Mouse (Mus musculus): ENCODE measurements around the gene Olfr1314. TPM values are rescaled to one million over a fixed set of nuclear protein-coding genes. Genes with fewer than 3 reads are reported as not detected.

The Olfr1314 gene
- polyA plus RNA-seq (2012; ENCODE audit: insufficient read depth, low replicate concordance): not detected in 2 replicates

- Histone ChIP-seq H3K9me3 (no peaks in the 10 kb centered on the region), H3K27me3 (replicated peaks) (no peaks in the 10 kb centered on the region), H3K4me3 (replicated peaks) (no peak within 1 kb of the TSS), H3K36me3 (replicated peaks; ENCODE audit: low read length) (no peaks in the 10 kb centered on the region), H3K4me1 (no peaks in the 10 kb centered on the region)
- TF ChIP-seq FLI1 (IDR thresholded peaks at IDR 0.05; ENCODE audit: low read length): no peak
- TF ChIP-seq GATA1 (IDR thresholded peaks at IDR 0.05; ENCODE audit: borderline replicate concordance, low read length): no peak
Measured at GRCm38 (mm10) chr2:112096681-112097080, at the start of gene Olfr1314. Olfr1314 (minus strand) TSS chr2:112096781.

GRCm38 (mm10) chr2:112140029-112140428, 43.4 kb upstream of the Olfr1314 start, which contains the start of gene Olfr1317:
Olfr1317 (plus strand) TSS chr2:112140329.
- H3K9me3 ChIP-seq: no peaks in the 10 kb centered on the region
- TF ChIP-seq GATA1 (IDR thresholded peaks at IDR 0.05; ENCODE audit: borderline replicate concordance, low read length): no peak
- no peak for TF ChIP-seq FLI1 (IDR thresholded peaks at IDR 0.05; ENCODE audit: low read length)
- no peak within 1 kb of the TSS for H3K4me3 ChIP-seq (replicated peaks)
- no peaks in the 10 kb centered on the region for H3K36me3 ChIP-seq (replicated peaks; ENCODE audit: low read length)
- H3K27me3 ChIP-seq (replicated peaks): no peaks in the 10 kb centered on the region
- H3K4me1 ChIP-seq: no peaks in the 10 kb centered on the region

- Histone ChIP-seq H3K9me3 (no peaks in the 10 kb centered on the region), H3K4me3 (replicated peaks) (no peak within 1 kb of the TSS)
- no peak for TF ChIP-seq GATA1 (IDR thresholded peaks at IDR 0.05; ENCODE audit: borderline replicate concordance, low read length)
- TF ChIP-seq FLI1 (IDR thresholded peaks at IDR 0.05; ENCODE audit: low read length): no peak
Measured at GRCm38 (mm10) chr2:112134877-112135276, 38.3 kb upstream of the Olfr1314 start, which contains the start of gene Olfr1316. Olfr1316 (minus strand) TSS chr2:112134977.

GRCm38 (mm10) chr2:112115340-112115739, 18.8 kb upstream of the Olfr1314 start, which contains the start of gene Olfr1315-ps1:
Olfr1315-ps1 (minus strand) TSS chr2:112115440.
- Histone ChIP-seq H3K4me3 (replicated peaks) (no peak within 1 kb of the TSS), H3K4me1 (no peaks in the 10 kb centered on the region), H3K9me3 (no peaks in the 10 kb centered on the region), H3K36me3 (replicated peaks; ENCODE audit: low read length) (no peaks in the 10 kb centered on the region), H3K27me3 (replicated peaks) (no peaks in the 10 kb centered on the region)
- TF ChIP-seq GATA1 (IDR thresholded peaks at IDR 0.05; ENCODE audit: borderline replicate concordance, low read length) (no peak), FLI1 (IDR thresholded peaks at IDR 0.05; ENCODE audit: low read length) (no peak)

More at GRCm38 (mm10) chr2:112134877-112135276, 38.3 kb upstream of the Olfr1314 start, which contains the start of gene Olfr1316:
- H3K36me3 ChIP-seq (replicated peaks; ENCODE audit: low read length): no peaks in the 10 kb centered on the region
- no peaks in the 10 kb centered on the region for H3K27me3 ChIP-seq (replicated peaks)
- H3K4me1 ChIP-seq: no peaks in the 10 kb centered on the region

GRCm38 (mm10) chr2:112077743-112078142, 18.8 kb downstream of the Olfr1314 start, which contains the start of gene Olfr1313:
Olfr1313 (minus strand) TSS chr2:112077843.
- Histone ChIP-seq H3K4me1 (no peaks in the 10 kb centered on the region), H3K27me3 (replicated peaks) (no peaks in the 10 kb centered on the region), H3K4me3 (replicated peaks) (no peak within 1 kb of the TSS), H3K9me3 (no peaks in the 10 kb centered on the region), H3K36me3 (replicated peaks; ENCODE audit: low read length) (no peaks in the 10 kb centered on the region)
- TF ChIP-seq GATA1 (IDR thresholded peaks at IDR 0.05; ENCODE audit: borderline replicate concordance, low read length): no peak
- TF ChIP-seq FLI1 (IDR thresholded peaks at IDR 0.05; ENCODE audit: low read length): no peak

GRCm38 (mm10) chr2:112050138-112050537, 46.4 kb downstream of the Olfr1314 start, which contains the start of gene Olfr1312:
Olfr1312 (minus strand) TSS chr2:112050238.
- Histone ChIP-seq H3K36me3 (replicated peaks; ENCODE audit: low read length) (no peaks in the 10 kb centered on the region), H3K4me3 (replicated peaks) (no peak within 1 kb of the TSS), H3K27me3 (replicated peaks) (no peaks in the 10 kb centered on the region), H3K9me3 (no peaks in the 10 kb centered on the region), H3K4me1 (no peaks in the 10 kb centered on the region)
- TF ChIP-seq FLI1 (IDR thresholded peaks at IDR 0.05; ENCODE audit: low read length) (no peak), GATA1 (IDR thresholded peaks at IDR 0.05; ENCODE audit: borderline replicate concordance, low read length) (no peak)

Other genes starting within 250 kb of the Olfr1314 start
- gene Olfr1305, start 219.6 kb downstream of the Olfr1314 start, polyA plus RNA-seq (2012; ENCODE audit: insufficient read depth, low replicate concordance): not detected in 2 replicates
- gene Olfr1306, start 180.5 kb downstream of the Olfr1314 start, polyA plus RNA-seq (2012; ENCODE audit: insufficient read depth, low replicate concordance): not detected in 2 replicates
- gene Olfr1307, start 147.3 kb downstream of the Olfr1314 start, polyA plus RNA-seq (2012; ENCODE audit: insufficient read depth, low replicate concordance): 0.14 TPM in 1 of 2 replicates, not detected in the other
- gene Olfr1308, start 131.8 kb downstream of the Olfr1314 start, polyA plus RNA-seq (2012; ENCODE audit: insufficient read depth, low replicate concordance): not detected in 2 replicates
- not detected in 2 replicates for gene Olfr1309, start 106.5 kb downstream of the Olfr1314 start, polyA plus RNA-seq (2012; ENCODE audit: insufficient read depth, low replicate concordance)
- not detected in 2 replicates for gene Olfr1310, start 84.1 kb downstream of the Olfr1314 start, polyA plus RNA-seq (2012; ENCODE audit: insufficient read depth, low replicate concordance)
- not detected in 2 replicates for gene Olfr1311, start 72.4 kb downstream of the Olfr1314 start, polyA plus RNA-seq (2012; ENCODE audit: insufficient read depth, low replicate concordance)
- not detected in 2 replicates for gene Olfr1312, start 46.5 kb downstream of the Olfr1314 start, polyA plus RNA-seq (2012; ENCODE audit: insufficient read depth, low replicate concordance)
- gene Olfr1313, start 18.9 kb downstream of the Olfr1314 start, polyA plus RNA-seq (2012; ENCODE audit: insufficient read depth, low replicate concordance): not detected in 2 replicates
- not detected in 2 replicates for gene Olfr1315-ps1, start 18.7 kb upstream of the Olfr1314 start, polyA plus RNA-seq (2012; ENCODE audit: insufficient read depth, low replicate concordance)
- gene Olfr1316, start 38.2 kb upstream of the Olfr1314 start, polyA plus RNA-seq (2012; ENCODE audit: insufficient read depth, low replicate concordance): not detected in 2 replicates
- not detected in 2 replicates for gene Olfr1317, start 43.5 kb upstream of the Olfr1314 start, polyA plus RNA-seq (2012; ENCODE audit: insufficient read depth, low replicate concordance)
- not detected in 2 replicates for gene Olfr1318, start 57.4 kb upstream of the Olfr1314 start, polyA plus RNA-seq (2012; ENCODE audit: insufficient read depth, low replicate concordance)
- 23.4 and 31.6 TPM in 2 replicates for gene Lpcat4, start 142.7 kb upstream of the Olfr1314 start, polyA plus RNA-seq (2012; ENCODE audit: insufficient read depth, low replicate concordance)
- 0.88 TPM in 1 of 2 replicates, not detected in the other for gene Nutm1, start 162.5 kb upstream of the Olfr1314 start, polyA plus RNA-seq (2012; ENCODE audit: insufficient read depth, low replicate concordance)
- gene Nop10, start 165.1 kb upstream of the Olfr1314 start, polyA plus RNA-seq (2012; ENCODE audit: insufficient read depth, low replicate concordance): 4.9 and 25.7 TPM in 2 replicates
- 0.71 and 2.6 TPM in 2 replicates for gene Slc12a6, start 169.0 kb upstream of the Olfr1314 start, polyA plus RNA-seq (2012; ENCODE audit: insufficient read depth, low replicate concordance)
- not detected in 2 replicates for gene Gm21985, start 169.5 kb upstream of the Olfr1314 start, polyA plus RNA-seq (2012; ENCODE audit: insufficient read depth, low replicate concordance)

All from megakaryocyte, embryonic 14.5 days (primary cell).